Mouse (Mus musculus): Measurements from ENCODE around the gene 2200002D01Rik. TPM values are rescaled to one million over a fixed set of nuclear protein-coding genes. Genes with fewer than 3 reads are reported as not detected.

Gene 2200002D01Rik
- under 1 TPM in 3 of 4 experiments, not detected in 1; 0.44 to 0.85 (median 0.79) TPM for total RNA-seq (2022)

DNA sequence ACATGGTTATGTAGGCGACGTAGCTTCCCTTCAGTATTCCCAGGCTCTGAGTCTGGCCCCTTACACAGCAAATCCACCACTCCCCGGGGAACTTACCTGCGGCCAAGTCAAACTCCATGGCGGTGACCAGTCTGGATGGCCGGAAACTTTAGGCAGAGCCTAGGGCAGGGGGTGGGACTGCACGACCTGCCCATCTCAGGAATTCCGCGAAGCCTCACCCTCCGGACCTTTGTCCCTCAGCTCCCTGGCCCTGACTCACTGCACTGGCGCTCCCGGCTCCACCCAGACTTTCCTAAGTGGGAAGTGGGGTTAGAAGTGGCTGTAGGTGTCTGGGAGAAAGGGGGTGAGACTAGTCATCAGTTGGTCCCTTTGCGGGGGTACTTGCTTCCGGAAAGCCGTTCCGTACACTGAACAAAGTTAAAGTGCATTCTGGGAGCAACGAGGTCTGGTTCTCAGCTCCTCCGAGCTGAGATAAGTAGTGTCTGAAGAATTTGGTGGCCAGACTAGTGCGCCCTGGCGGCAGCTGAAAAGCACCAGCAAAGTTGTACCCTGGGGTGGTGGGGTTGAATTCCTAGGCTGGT, at the start of gene 2200002D01Rik:
Gene 2200002D01Rik, minus strand, starts transcription at position 206 of the 581 bp plus-strand sequence.
- no peak for DNase-seq (ENCODE audit: low spot score in 2 of 2)

DNA sequence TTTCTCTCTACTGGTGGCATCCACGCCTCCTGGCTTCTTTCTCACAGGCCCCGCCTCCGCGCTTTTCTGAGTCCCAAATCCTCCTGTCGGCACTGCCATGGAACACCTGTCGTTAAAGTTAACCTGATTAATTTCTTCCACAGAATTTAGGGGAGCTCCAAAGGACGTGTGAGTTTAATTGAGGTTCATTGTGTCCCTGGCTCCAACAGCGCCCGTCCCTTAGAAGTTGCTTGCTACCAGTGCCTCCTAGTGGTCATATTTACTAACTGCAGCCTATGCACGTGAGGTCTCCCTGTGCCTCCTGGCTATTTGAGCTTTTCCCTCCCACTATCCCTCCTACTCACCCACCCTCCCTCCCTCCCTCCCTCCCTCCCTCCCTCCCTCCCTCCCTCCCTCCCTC, 48.7 kb upstream of the 2200002D01Rik start:
- peak; percentile 40 to 64 for DNase-seq (ENCODE audit: low spot score in 2 of 2)

DNA sequence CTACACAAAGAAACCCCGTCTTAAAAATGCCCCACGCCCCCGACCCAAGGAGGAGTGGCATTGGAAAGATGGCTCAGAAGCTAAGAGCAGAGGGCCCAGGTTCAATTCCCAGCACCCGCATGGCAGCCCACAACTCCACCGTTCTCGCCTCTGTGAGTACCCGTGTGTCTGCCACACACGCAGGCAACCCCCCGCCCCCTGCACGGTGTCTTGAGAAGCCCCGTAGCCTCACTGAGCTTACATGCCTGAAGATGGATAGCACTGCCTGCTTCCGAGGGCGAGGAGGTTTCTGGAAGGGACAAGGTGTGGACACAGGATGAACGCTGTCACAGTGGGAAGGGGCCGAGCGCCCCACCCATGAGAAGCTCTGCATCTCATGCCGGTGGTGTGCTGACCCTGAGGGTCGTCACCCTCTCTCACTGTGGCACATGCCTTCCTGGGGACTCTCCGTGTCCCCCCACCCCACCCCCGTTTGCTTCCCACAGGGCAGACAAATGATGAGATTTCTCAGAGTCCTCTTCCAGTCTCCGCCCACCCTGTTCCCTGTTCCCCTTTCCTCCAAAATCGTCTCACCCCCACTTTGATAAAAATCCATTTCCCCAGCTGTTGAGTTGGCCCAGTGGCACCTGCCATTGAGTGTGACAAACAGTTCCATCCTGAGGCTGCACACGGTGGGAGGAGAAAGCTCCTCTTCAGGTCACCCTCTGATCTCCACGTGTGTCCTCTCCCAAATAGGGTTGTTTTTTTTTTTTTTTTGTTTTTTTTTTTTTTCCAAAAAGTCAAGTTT, 47.8 kb upstream of the 2200002D01Rik start:
- DNase-seq (ENCODE audit: low spot score in 2 of 2) = no peak

DNA sequence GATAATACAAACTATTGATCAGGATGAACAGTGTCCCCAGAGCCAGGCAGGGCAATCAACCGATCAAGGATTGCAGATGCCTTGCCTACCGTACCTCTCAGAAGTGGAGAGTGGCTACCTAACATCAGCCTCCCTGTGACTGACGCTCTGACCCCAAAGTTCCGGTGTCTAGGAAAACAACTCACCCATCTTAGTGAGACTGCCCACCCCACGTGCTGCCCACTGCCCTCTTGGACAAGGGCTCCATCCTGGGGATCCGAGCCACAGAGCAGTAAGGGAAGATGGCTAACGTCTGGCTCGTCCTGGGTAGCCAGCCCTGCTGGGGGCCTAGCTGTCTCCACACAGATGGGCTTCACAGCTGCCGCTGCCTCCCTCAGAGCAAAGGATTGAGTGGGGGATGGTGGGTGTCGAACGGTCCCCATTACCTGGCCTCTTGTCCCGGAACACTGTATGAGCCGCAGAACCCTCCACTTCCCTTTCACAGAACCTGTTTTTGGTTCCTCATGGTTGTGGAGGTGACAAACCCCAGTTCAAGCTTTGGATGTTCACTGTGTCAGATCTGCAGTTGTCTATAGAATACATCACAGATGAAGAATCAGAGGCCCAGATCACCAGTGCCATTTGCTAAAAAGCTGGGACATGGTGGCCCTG, 46.0 kb upstream of the 2200002D01Rik start:
- no peak for DNase-seq (ENCODE audit: low spot score in 2 of 2)

DNA sequence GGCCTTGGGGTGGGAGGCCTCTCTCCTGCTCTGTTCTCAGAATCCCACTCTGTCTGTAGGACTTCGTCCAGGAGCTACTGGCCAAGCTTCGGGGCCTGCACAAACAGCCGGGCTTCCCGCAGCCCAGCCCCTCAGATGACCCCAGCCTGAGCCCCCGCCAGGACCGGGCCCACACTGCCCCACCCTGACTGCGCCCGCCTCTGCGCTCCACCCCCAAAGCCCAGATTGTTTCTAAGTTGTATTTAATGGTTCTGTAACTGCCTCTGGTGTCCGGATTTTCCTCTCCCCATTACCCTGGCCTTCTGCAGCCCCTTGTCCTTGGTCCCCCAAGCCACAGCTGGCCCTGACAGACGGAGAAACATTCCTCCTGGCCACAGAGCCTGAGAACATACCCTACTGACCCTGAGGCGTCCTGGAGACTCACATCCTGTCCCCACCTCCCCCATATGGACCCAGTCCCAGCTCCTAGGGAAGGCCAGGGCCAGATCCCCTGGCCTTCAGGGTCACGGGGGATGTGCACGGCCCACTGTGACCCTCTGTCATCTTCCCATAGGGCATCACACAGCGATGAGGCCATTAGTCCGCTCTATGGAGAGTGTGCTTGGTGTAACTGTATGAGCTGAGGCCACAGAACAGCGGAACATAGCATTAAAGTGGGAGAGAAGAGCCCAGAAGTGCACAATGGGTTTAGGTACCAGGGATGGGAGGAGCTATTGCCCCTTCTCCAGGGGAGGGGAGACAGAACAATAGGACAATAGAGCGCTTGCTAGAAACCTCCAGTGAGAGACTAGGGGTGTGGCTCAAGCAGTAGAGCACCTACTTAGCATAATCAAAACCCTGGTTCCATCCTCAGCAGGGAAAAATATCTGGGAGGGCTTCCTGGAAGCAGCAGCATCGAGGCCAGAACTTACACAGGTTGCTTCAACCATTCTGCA, 45.1 kb upstream of the 2200002D01Rik start:
- DNase-seq (ENCODE audit: low spot score in 2 of 2) = peak in 1 of 2 experiments; percentile 24

DNA sequence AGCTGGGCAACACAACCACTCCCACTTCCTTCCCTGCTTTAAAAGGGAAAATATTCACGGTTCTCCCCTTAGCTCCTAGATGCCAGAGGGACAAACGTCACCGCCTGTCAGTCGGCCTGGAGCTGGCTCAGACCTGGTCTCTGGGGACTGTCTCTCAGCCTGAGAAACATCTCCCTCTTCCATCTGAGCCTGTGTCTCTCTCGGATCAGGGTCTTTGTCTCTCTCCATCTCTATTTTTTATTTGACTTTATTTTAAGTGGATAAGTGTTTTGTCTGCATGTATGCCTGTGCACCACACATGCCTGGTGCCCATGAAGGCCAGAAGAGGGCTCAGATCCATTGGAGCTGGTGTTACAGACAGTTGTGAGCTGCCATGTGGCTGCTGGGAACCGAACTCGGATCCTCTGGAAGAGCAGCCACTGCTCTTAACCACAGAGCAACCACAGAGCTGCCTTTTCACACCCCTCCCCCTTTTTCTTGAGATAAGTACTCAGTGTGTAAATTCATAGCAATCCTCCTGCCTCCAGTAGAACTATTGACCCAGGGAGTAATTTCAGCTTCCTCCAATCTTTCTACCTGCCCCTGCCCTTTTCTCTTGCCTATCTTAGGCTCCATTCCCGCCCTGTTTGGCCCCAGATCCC, 44.3 kb upstream of the 2200002D01Rik start:
- DNase-seq (ENCODE audit: low spot score in 2 of 2) = no peak

DNA sequence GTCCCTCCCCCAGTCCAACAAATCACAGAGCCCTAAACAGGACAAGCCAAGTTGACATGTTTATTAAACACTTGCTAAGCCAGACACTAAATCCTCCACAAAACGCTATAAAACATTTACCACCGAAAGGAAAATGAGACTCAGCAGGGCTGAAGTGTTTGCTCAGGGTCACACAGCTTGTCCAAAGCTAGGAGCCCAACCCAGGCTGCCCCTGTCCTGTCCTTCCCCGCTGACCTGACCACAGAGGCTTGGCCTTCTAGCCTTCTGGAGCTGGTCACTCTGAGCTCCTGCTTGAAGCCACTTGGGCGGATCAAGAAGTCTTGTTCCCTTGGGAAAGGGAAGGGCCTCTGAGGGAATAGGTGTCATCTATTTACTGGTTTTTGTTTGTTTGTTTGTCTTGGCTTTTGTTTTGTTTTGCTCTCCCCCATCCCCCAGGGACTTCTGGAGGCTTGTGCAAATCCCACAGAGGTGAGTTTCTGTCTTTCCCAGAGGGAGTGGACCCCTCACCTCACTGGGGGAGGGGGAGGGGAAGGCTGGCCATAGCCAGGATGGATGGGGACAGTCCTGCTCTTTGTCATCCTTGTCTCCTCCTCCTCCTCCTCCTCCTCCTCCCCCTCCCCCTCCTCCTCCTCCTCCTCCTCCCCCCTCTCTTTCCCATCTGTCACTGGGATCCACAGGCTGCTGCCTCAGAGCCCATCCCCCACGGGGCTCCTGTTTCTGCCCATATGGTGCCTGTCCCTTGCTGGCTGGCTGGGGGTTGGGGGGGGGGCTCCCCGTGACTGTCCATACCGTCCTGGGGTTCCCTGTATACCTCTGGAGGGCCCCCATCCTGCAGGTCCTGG, 43.6 kb upstream of the 2200002D01Rik start:
- no peak for DNase-seq (ENCODE audit: low spot score in 2 of 2)

DNA sequence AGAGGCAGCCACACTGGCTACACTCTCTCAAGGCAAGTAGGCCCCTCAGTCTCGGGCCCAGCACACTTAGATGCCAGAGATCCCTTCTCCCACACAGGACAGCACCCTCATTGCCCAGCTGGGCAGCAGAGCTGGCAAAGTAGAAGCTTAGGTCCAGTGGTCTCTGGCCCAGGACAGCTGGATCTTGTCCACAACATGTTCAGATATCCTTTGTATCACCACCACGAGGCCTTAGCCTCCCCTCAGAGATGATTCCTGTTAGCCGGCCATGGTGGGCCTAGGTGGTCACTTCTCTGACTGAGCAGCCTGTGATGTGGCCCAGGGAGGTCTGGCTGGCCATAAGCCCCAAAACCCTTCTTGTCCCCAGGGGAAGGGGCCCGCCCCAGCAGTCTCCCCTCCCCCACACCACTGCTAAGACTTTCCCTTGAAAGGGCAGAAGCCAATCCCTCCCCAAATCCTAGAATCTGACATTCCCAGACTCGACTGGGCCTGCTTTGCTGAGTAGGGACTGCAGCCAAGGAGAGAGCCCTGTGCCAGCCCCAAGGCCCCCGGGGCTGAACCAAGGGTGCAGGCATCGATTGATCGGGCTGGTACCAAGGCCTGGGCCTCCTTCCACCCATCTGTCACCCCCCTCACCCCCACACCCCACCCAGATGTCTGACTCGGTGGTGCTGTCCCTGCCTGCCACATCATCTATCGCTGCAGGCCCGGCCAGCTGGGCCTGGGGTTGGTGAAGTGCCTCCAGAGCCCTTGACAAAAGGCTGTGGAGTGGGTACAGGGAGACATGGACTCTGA, 42.6 kb upstream of the 2200002D01Rik start:
- DNase-seq (ENCODE audit: low spot score in 2 of 2) = no peak

DNA sequence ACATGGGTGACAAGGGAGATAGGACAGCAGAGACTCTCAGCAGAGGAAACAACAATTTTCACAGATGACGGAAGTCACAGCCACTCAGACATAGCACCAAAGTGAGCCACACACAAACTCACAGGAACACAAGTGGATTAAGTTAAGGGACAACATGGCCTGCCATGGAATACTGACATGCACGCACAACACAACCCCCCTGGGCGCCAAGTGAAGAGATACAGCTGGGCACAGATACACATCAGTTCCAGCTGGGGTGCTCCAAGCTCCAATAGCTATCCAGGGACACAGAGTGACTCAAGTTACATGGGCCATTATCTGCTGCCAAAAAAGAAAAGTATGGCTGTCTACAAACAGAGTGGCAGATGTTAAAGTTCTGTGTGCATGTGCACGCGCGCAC, 41.6 kb upstream of the 2200002D01Rik start:
- no peak for DNase-seq (ENCODE audit: low spot score in 2 of 2)

DNA sequence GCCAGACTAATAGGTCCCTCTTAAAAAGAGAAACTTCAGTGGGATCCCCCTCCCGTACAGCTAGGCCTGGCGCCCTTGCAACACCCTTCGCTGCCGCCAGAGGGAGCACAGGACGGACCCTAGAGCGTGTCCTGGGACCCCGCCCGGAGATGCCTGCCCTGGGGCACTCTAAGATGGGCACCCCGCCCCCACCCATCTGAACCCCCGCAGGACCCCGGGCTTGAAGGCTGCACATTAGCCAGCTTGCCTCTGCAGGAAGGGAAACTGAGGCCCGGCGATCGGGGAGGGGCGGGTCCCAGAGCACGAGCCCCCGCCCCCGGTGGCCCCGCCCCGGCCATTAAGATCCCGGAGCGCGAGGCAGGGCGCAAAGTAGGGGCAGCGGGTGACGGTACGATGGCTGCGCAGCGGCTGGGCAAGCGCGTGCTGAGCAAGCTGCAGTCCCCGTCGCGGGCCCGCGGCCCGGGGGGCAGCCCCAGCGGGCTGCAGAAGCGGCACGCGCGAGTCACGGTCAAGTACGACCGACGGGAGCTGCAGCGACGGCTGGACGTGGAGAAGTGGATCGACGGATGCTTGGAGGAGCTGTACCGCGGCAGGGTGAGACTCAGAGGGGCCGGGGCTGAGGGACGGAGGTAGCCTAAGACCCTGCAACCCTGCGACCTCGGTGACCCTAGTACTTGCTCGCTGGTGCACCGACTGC, 40.8 kb upstream of the 2200002D01Rik start, which contains the start of gene Ppp1r14a:
Gene Ppp1r14a, plus strand, starts transcription at position 367 of the 697 bp plus-strand sequence.
- DNase-seq (ENCODE audit: low spot score in 2 of 2) = peak; percentile 55 to 57

DNA sequence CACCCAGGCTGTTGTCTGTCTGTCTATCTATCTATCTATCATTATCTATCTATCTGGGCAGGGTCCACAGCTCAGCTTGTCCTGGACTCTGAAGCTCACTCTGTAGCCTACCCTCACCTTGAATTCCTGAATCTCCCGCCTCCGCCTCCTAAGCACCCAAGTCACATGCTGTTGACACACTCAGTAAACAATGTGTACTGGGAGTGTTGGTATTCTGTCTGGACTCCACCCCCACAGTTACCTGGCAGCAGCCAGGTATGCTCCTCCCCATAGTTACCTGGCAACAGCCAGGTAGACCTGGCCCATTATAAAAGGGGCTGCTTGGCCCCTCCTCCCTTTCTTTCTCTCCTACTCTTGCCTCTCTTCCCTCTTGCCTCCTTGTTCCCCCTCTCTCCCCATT, 39.8 kb upstream of the 2200002D01Rik start:
- DNase-seq (ENCODE audit: low spot score in 2 of 2) = no peak

DNA sequence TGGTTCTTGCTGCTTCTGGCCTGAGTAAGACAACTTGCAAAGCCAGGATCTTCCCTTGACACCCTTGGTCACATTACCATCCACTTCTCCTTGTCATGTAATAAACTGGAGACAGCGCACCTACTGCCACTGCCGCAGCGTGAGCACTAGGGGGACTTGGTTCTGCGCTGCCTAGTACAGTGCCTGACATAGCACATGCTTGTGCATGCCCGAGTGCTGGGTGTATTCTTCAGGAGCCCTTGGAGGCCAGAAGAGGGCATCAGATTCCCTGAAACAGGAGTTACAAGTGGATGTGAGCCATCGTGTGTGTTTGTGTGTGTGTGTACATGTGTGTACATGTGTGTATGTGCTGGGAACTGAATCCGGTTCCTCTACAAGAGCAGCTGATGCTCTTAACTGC, 39.2 kb upstream of the 2200002D01Rik start:
- DNase-seq (ENCODE audit: low spot score in 2 of 2) = no peak

DNA sequence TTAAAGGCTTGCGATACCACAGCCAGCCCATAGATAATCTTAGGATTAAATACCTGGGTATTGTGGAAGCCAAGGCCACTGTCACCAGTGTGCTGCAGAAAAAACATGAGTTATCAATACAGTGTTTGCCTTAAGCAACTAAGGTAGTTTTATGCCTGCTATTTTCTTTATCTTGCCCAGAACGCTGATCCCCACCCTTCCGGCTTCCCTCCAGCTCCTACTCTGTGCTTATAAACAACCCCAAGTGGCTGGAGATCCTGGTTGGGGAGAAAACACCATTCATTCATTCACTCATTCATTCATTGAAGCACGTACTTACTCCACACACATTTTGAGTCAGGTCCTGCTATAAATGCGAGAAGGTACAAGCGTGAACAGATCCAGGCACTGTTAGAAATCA, 36.3 kb upstream of the 2200002D01Rik start:
- DNase-seq (ENCODE audit: low spot score in 2 of 2) = no peak

DNA sequence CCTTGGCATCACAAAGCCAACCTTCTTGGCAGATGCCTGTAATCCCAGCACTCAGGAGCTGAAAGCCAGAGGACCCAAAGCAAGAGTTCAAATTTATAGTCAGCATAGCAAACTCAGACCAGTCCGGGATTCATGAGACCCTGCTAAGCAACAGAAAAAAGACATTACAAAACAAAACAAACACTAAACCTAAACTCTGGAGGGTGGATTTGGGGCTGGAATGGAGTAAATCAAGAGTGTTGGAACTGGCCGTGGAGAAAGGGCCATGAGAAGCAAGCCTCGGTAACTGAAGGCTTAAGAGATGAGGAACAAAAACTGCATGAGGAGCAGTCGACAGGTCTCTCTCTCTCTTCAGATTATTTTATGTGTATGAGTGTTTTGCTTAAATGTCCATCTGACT, 35.6 kb upstream of the 2200002D01Rik start:
- DNase-seq (ENCODE audit: low spot score in 2 of 2) = no peak

DNA sequence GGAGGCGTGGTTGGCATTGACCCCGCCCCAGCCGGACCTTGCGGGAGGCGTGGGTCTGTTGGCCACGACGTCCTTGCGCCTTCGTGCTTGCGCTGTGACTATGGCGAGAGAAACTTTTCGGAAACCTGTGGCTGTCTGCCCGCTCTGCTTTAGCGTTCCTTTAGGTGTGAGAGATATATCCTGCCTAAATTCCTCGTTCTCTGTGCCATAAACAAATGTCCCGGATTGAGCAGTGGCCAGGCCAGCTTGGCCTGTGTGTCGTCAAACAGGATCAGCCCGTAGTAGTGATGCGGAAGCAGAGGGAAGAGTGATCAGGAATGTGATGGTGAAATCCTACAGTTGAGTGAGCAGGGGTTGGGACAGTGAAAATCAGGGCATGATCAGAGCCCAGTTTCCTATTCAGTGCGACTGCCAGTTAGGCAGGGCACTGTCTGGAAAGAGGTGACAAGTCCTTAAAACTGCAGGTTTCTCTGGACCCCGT, 33.8 kb upstream of the 2200002D01Rik start:
- DNase-seq (ENCODE audit: low spot score in 2 of 2) = no peak

DNA sequence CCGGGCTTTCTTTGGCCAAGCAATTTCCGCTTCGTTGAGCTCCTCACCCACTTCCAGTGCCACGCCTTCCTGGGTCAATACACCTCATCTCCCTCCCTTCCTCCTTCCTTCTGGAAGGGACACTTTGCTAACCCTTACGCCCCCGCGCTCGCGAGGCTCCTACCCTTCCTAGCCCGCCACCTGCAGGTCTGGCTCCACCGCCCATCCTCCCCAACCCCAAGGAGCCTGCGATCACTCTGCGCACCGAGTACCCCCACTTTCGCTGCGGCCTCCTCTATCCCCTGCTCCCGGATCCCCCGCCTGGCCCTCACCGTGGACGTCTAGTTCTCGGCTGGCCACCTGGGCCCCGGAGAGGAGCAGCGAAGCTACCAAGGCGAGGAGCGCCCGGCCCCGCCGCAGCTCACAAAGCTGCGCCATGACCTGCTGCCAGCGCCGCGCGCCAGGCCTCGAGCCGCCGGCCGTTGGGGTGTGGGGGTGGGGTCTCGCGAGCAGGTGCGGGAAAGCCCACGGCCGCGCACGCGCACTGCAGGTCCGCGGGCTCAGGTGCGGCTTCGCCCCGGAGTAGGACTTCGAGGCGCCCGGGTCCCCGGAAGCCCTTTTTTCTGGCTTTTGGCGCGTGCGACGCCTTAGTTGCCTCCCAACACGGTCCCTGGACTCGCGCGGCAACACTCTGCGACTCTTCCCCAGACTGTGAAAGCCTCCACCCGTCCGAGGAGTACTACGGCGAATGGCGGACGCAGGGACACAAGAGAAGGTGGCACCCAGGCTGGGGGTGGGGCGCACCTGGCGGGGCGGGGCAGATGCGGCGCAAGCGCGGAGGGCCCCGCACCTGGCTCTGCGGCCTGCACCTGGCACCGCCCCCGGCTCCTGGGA, 33.2 kb upstream of the 2200002D01Rik start, which contains the start of gene Spint2:
Gene Spint2, minus strand, starts transcription at position 712 of the 873 bp plus-strand sequence.
- peak in 1 of 2 experiments; percentile 24 for DNase-seq (ENCODE audit: low spot score in 2 of 2)

DNA sequence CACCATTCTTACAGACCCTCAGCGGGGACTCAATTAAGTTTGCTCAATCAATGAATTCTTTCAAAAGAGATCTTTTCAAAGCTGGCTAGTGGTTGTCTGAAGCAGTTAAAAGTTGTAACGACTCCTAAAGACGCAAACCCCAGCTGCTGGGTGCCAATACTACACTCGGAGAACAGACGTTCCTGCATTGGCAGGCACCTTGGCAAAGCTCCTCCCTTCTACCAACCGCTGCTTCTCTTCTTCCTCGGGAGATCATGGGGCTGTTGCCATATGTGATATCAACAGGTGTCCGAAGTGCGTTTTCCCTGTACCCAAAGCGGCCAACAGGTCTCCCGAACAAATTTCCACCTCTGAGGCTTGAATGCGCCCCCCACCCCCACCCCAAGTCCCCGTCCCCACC, 32.5 kb upstream of the 2200002D01Rik start:
- DNase-seq (ENCODE audit: low spot score in 2 of 2) = no peak

Data from gastrocnemius, adult 8-10 months (tissue).